Mouse (Mus musculus) limb, embryonic 10.5 days (tissue): ENCODE results near the gene Kctd11. TPM values are rescaled to one million over a fixed set of nuclear protein-coding genes. Genes with fewer than 3 reads are reported as not detected.
"Not testable (repeated sequence)": the region's sequence is repeated elsewhere in the genome, so short reads cannot be mapped to it uniquely, and the experiment has no call there.

Experiments
- DNase-seq: peaks from one replicate; pipeline ENCODE4 v3.0.0-alpha.2; 2017; ENCODE audit warnings: low spot score
- H3K27ac ChIP-seq: fragments of 300-500 bp; sonication (generic); 2 replicates; pipeline ENCODE4 v1.5.1; 2016; ENCODE audit warnings: mild to moderate bottlenecking
- H3K27me3 ChIP-seq: fragments of 300-500 bp; sonication (generic); 2 replicates; pipeline ENCODE4 v1.6.1; 2016; ENCODE audit warnings: low read depth, mild to moderate bottlenecking; ENCODE audit not compliant: poor library complexity, severe bottlenecking
- H3K36me3 ChIP-seq: fragments of 300-500 bp; sonication (generic); 2 replicates; pipeline ENCODE4 v1.6.1; 2016; ENCODE audit warnings: mild to moderate bottlenecking, moderate library complexity
- H3K4me1 ChIP-seq: fragments of 300-500 bp; sonication (generic); 2 replicates; pipeline ENCODE4 v1.6.1; 2016
- H3K4me3 ChIP-seq: fragments of 300-500 bp; sonication (generic); 2 replicates; pipeline ENCODE4 v1.5.1; 2016; ENCODE audit warnings: mild to moderate bottlenecking, moderate library complexity
- H3K9me3 ChIP-seq: fragments of 300-500 bp; sonication (generic); replicated peaks from 2 replicates; pipeline ENCODE4 v1.6.1; 2016; ENCODE audit warnings: mild to moderate bottlenecking
- WGBS: fragments of 180-500 bp; shearing (Covaris S2); methylation state at CpG from one replicate; pipeline ENCODE4 v1.1.7; 2016; 5-methylcytosine and 5-hydroxymethylcytosine counted together
- polyA plus RNA-seq: library from polyadenylated mRNA; unstranded; fragments of >200 nt; fragmentation: Nextera tagmentation; extraction: Ambion mirVana; gene quantifications from 2 replicates; pipeline ENCODE4 v1.2.1, GENCODE M21; 2016

Kctd11 gene
- polyA plus RNA-seq, 1 experiment from 2014 or later, result 6.1 TPM

DNA sequence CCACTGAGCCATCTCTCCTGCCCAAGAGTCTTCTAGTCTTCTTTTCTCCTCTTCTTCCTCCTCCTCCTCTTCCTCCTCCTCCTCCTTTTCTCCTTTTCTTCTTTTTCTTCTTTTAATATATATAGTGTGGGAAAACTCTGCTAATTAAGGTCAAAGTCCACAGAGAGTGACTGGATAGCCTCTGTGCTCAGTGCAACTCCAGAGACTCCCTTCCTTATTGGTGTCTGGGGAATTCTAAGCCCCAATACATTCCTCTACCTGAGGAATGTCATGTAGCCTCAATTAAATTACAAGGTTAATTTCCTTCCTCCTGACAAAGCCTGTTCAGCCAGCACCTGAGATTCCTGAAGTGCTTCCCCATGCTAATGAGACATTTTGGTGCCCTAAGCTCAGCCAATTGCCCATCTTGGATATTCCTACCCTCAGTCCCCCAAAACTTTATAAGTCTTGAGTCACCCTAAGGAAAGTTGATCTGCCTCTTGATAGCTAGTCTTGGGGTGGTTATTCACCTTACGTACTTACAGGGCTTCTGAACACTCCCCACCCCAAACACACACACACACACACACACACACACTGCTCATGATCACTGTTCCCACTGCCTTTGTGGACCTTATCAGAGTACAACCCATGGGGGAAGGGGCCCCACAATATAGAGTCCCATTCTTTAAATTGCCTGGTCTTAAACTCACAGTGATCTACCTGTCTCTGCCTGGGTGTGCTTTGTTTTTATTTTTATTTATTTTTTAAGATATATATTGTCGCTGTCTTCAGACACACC is 10.7 kb downstream of the Kctd11 start:
- Histone ChIP-seq H3K4me1 (peaks cover 5% of the 10 kb centered on the region; the same call in 1 of the 2 replicates), H3K27me3 (no peaks in the 10 kb centered on the region), H3K36me3 (no peaks in the 10 kb centered on the region), H3K4me3 (no peak overlapping the region), H3K9me3 (no peaks in the 10 kb centered on the region), H3K27ac (no peak overlapping the region)
- DNase-seq, result no peak
- 83% methylated on average over 2 of the region's 2 CpGs for WGBS

DNA sequence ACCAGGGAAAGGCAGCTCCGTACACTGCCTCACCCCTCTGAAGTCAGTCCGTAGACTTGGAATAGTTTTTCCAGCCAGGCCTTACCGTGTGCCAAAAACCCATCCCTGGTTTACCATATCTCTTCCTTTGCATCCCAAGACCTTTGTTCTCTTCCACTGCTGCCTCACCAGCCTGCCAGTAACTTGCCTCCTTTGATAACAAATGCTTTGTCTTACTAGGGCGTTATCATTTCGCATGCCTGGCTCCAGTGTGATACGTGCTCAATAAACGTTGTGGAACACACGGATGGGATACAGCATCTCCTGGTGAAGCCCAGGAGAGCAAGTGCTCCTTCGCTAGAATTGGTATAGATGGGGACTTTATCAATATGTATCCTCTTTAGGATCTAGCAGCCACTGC is 13.9 kb downstream of the Kctd11 start:
- H3K4me1 ChIP-seq, result peaks cover 5% of the 10 kb centered on the region; the same call in 1 of the 2 replicates
- no peak for DNase-seq
- H3K27me3 ChIP-seq, result no peaks in the 10 kb centered on the region
- no peaks in the 10 kb centered on the region for H3K36me3 ChIP-seq
- H3K27ac ChIP-seq, result no peak overlapping the region
- 72% methylated on average over 9 of the region's 9 CpGs for WGBS
- H3K4me3 ChIP-seq, result no peak overlapping the region
- H3K9me3 ChIP-seq, result no peaks in the 10 kb centered on the region

DNA sequence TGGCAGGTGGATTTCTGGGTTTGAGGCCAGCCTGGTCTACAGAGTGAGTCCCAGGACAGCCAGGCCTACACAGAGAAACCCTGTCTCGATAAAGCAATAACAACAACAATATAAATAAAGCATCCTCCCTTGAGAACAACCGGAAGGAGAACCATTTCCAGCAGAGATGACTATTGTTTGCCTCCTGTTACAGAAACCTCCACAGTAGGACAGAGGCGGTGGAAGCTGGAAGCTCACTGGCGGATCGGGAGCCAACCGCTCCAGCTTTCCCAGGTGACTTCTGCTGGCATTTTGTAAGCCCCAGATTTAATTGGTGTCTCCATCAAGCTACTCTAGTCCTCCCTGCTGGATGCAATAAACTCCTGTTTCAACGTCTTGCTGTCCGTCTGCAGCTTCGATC is 15.6 kb downstream of the Kctd11 start:
- WGBS, result 88% methylated on average over 9 of the region's 9 CpGs

DNA sequence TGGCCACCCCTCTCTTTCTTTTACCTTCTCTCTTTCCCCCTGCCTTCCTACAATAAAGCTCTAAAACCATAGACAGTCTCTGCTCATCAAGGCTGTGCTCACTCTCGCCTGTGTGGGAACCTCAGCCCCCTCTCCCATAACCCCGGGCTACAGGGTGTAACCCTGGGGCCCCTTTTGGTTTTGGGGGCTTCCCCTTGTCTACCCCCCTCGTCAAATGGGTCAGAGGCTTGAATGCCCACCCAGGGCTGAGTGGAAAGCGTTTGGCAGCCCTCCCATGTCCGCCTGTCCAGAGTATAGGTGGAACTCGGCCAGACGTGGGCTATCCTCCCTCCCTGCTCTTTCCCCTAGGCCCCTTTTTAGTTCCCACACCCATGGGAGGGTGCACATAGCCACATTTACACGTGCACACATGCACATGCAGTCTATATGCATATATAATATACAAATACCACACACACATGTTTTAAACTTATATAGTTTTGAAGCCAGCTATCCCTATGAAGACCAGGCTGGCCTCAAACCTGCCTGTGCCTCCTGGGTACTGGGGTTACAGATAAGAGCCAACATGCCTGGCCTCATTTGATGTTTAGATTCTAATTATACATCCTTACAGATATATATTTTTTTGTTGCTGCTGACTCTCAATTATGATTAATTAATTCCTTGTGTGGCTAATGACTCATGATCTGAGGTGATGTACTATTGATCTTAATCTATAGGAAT is 16.9 kb downstream of the Kctd11 start:
- 63% methylated on average over 8 of the region's 8 CpGs for WGBS
- Histone ChIP-seq H3K9me3 (no peaks in the 10 kb centered on the region), H3K27ac (no peak overlapping the region), H3K36me3 (no peaks in the 10 kb centered on the region), H3K27me3 (peaks cover 11% of the 10 kb centered on the region), H3K4me3 (no peak overlapping the region), H3K4me1 (no peaks in the 10 kb centered on the region)
- DNase-seq, result no peak

More for the DNA sequence above, 15.6 kb downstream of the Kctd11 start:
- H3K27me3 ChIP-seq, result no peaks in the 10 kb centered on the region
- H3K4me1 ChIP-seq, result peaks cover 5% of the 10 kb centered on the region; the same call in 1 of the 2 replicates
- H3K9me3 ChIP-seq, result no peaks in the 10 kb centered on the region
- DNase-seq, result no peak
- no peaks in the 10 kb centered on the region for H3K36me3 ChIP-seq
- no peak overlapping the region for H3K4me3 ChIP-seq
- H3K27ac ChIP-seq, result no peak overlapping the region

DNA sequence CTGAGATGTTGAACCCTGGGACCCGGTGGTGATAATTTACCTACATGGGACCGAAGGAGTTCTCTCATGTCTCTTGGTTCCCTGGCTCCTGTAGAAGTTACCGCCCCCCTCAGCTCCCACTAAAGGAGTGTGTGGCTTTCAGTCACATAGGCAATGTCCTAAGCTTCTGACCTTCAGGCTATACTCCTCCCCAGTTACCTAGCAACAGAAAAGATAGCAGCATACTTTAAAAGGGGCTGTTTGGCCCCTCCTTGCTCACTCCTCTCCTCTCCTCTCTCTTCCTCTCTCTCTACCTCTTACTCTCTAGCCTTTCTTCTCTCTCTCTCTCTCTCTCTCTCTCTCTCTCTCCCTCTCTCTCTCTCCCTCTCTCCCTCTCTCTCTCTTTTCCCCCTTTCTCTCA is 17.5 kb downstream of the Kctd11 start:
- not testable (repeated sequence) for H3K4me3 ChIP-seq, H3K4me1 ChIP-seq, H3K9me3 ChIP-seq, DNase-seq, H3K27ac ChIP-seq, H3K36me3 ChIP-seq
- peaks cover 16% of the 10 kb centered on the region for H3K27me3 ChIP-seq
- WGBS, result 82% methylated on average over 3 of the region's 3 CpGs

DNA sequence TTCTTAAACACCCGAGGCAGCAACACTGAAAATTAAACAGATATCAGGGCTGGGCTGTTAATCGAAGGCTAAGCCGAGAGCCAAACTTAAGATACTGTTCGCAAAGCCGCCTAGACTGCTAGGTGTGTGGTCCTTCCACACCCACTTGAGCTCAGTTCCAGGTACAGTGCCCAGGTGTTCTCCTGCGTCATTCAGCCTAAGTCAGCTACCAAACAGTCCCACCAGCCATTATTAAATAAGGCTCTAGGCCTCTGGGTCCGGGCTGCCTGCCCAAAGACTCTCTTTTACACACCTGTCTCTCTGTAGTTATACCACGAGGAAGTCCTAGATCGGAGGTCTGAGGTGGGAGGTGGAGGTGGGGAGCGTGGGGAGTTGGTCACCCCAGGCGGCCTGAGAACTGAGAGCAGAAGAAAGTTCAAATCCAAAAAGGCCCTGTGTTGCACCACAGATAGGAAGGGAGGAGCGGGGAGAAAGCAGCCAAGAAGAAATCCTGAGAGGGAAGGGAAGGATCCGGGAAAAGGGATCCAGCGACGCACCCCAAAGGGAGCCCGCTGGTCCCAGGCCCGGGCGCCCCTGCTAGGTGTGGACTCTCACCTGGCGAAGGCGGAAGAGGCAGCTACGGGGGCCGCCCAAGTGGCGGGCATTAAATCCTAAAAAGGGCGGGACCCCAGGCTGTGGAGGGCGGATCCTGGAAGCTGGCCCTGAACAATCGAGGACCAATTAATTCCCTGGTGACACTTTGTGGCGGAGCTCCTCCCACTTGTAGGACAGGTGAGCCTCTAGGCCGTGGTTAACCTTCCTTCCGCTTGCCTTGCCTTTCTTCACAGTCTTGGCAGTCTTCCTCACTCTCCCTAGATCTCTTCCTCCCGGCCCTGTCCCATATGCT is 22.9 kb downstream of the Kctd11 start, which contains the start of gene Tnk1:
Tnk1 (minus strand) TSS at position 618 of the 886 bp plus-strand sequence.
- H3K4me1 ChIP-seq, result peaks cover 27% of the 10 kb centered on the region
- WGBS, result 19% methylated on average over 30 of the region's 30 CpGs
- H3K36me3 ChIP-seq, result no peaks in the 10 kb centered on the region
- no peak for DNase-seq
- peak within 1 kb of the TSS; percentile 20; the same call in 1 of the 2 replicates for H3K4me3 ChIP-seq
- H3K27ac ChIP-seq, result no peak within 1 kb of the TSS
- H3K27me3 ChIP-seq, result peaks cover 50% of the 10 kb centered on the region
- no peaks in the 10 kb centered on the region for H3K9me3 ChIP-seq

DNA sequence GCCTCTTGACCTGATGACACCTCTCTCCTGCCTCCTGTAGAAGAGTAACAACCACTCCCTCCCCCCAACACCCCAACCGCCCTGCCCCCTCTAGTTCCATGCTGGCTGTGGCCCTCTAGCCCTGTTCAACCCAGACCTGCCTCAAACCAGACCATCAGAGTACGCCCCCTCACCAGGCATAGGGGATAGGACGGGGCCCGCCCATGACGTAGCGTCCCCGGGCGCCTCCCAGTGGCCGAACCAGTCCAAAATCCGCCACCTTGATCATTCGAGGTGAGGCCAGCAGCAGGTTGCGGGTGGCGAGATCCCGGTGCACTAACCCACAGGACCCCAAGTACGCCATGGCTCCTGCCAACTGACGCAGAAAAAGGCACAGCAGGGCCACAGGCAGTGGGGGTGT is 25.9 kb downstream of the Kctd11 start:
- peak; percentile 78 for DNase-seq
- Histone ChIP-seq H3K4me1 (peaks cover 42% of the 10 kb centered on the region), H3K36me3 (peaks cover 29% of the 10 kb centered on the region), H3K27me3 (peaks cover 50% of the 10 kb centered on the region), H3K4me3 (peak overlapping the region; percentile 2), H3K9me3 (no peaks in the 10 kb centered on the region), H3K27ac (peak overlapping the region; percentile 53; the same call in 1 of the 2 replicates)
- 24% methylated on average over 16 of the region's 16 CpGs for WGBS

DNA sequence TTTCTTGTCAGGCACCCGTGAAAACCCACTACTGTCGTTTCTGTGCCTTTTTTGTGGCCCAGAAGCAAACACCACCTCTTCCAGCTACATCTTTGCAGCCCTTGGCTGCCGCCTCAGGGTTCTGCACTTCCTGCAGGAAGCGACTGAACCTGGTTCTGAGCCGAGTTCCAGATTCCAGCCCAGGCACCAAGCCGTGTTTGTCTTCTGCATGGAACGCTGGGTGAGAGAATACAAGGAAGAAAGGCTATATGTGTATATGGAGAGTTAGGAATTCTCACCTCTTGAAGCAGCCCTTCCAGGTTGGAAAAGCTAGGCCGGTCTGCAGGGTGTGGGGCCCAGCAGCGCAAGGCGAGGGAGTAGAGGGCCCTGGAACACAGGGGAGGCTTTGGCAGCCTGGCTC is 26.5 kb downstream of the Kctd11 start:
- Histone ChIP-seq H3K27me3 (peaks cover 43% of the 10 kb centered on the region), H3K36me3 (peaks cover 35% of the 10 kb centered on the region), H3K27ac (0 out of 2 replicates have a peak overlapping the region, but pooled peaks have one; percentile 53), H3K9me3 (no peaks in the 10 kb centered on the region), H3K4me3 (no peak overlapping the region), H3K4me1 (peaks cover 43% of the 10 kb centered on the region)
- DNase-seq, result no peak
- 87% methylated on average over 10 of the region's 10 CpGs for WGBS

DNA sequence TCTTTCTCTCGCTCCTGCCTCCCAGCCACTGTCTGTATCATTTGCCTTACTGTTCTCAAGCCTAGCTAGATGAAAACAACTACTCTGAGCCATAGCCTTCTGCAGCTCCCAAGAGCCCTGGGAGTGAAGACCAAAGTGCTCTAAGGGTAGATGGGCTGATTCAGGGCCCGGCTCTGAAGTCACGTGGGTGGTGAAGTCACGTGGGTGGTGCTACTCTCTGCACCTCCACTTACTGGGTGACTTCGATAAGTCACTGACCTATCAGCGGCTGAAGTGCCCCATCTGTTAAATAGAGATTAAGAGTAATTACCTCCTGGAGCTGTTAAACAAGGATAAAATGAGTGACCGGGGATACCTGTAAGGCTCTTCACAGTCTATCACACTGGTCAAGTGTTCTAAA is 27.2 kb downstream of the Kctd11 start:
- Histone ChIP-seq H3K4me1 (peaks cover 43% of the 10 kb centered on the region), H3K27me3 (peaks cover 36% of the 10 kb centered on the region), H3K9me3 (no peaks in the 10 kb centered on the region), H3K4me3 (no peak overlapping the region), H3K27ac (0 out of 2 replicates have a peak overlapping the region, but pooled peaks have one; percentile 19), H3K36me3 (peaks cover 42% of the 10 kb centered on the region)
- 77% methylated on average over 7 of the region's 7 CpGs for WGBS
- DNase-seq, result no peak

DNA sequence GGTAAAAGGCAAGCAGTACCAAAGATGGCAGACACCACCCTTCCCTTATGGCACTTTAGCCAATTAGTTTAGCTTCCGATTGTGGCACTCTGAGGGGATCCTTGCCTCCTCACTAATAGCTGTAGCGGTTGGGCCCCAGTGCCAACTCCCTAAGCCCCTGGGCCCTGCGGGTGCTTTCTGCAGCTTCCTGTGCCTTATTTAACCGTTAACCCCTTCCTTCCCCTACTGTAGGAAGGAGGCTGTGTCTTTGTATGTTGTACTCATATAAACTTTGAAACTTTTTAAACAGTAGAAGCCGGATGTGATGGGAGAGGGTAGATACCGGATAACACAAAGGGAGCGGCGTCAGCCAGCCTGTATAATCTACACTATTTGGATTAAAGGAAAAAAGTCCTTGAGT is 30.5 kb downstream of the Kctd11 start:
- no peaks in the 10 kb centered on the region for H3K9me3 ChIP-seq
- H3K27me3 ChIP-seq, result peaks cover 5% of the 10 kb centered on the region; the same call in 1 of the 2 replicates
- peaks cover 57% of the 10 kb centered on the region for H3K36me3 ChIP-seq
- no peak overlapping the region for H3K27ac ChIP-seq
- no peak overlapping the region for H3K4me3 ChIP-seq
- 84% methylated on average over 8 of the region's 8 CpGs for WGBS
- DNase-seq, result no peak
- H3K4me1 ChIP-seq, result peaks cover 59% of the 10 kb centered on the region

DNA sequence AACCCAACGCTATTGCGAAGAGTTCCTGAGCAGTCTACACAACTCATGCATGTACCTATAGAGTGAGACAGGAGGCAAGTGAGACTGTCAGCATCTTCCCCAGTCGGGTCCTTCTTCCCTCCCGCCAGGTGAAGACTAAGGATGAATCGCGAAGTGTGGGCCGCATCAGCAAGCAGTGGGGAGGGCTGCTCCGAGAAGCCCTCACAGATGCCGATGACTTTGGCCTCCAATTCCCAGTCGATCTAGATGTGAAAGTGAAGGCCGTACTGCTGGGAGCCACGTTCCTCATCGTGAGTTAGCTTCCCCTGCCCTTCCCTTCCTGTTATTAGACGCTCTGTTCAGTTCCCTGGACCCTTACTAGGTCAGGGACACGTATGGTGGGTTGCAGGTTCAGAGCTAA is 31.3 kb downstream of the Kctd11 start:
- H3K4me3 ChIP-seq, result 0 out of 2 replicates have a peak overlapping the region, but pooled peaks have one; percentile 10
- H3K9me3 ChIP-seq, result no peaks in the 10 kb centered on the region
- H3K36me3 ChIP-seq, result peaks cover 57% of the 10 kb centered on the region
- no peak overlapping the region for H3K27ac ChIP-seq
- H3K27me3 ChIP-seq, result no peaks in the 10 kb centered on the region
- 93% methylated on average over 15 of the region's 15 CpGs for WGBS
- peaks cover 58% of the 10 kb centered on the region for H3K4me1 ChIP-seq
- no peak for DNase-seq

DNA sequence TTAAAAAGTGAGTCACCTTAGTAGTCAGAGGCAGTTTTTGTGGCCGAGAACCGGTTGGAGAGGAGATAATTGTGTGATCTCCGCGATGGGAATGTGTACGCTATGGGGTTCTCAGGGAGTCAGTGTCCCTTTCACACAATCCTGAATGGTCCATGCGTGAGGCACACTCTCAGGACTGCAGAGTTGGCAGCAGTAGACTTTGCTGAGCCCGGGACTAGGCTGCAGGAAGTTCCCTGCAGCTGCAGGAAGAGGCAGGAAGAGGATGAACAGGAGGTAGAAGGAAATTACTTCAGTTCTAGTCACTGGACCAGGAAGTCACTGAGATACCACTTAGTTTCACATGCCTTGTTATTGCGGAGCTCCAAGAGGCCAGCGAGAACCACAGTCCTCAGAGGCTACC is 32.1 kb downstream of the Kctd11 start:
- Histone ChIP-seq H3K4me3 (no peak overlapping the region), H3K36me3 (peaks cover 57% of the 10 kb centered on the region), H3K27ac (no peak overlapping the region), H3K9me3 (no peaks in the 10 kb centered on the region), H3K27me3 (no peaks in the 10 kb centered on the region), H3K4me1 (peaks cover 54% of the 10 kb centered on the region)
- 93% methylated on average over 9 of the region's 9 CpGs for WGBS
- DNase-seq, result no peak
